Mouse (Mus musculus): ENCODE results near the gene Lct. TPM values are rescaled to one million over a fixed set of nuclear protein-coding genes. Genes with fewer than 3 reads are reported as not detected.

Lct gene
- polyA plus RNA-seq, 1 experiment = 0.01 TPM

GRCm38 (mm10) chr1:128353092-128353491 lies 25.0 kb upstream of the Lct start:
- Histone ChIP-seq H3K4me3 (no peak overlapping the region), H3ac (ENCODE audit: control insufficient read depth, insufficient read length) (no peak overlapping the region), H3K27me3 (ENCODE audit: control insufficient read depth, insufficient read depth, insufficient read length) (no peaks in the 10 kb centered on the region), H3K79me2 (ENCODE audit: control insufficient read depth, insufficient read depth) (peaks cover 17% of the 10 kb centered on the region), H3K36me3 (ENCODE audit: control insufficient read depth, insufficient read depth) (peaks cover 13% of the 10 kb centered on the region), H3K4me2 (ENCODE audit: low read depth) (no peak overlapping the region)
- TF ChIP-seq CEBPB (IDR thresholded peaks at IDR 0.05; ENCODE audit: insufficient read depth, poor library complexity, severe bottlenecking) = no peak
- no peak for TF ChIP-seq MYOD1 (IDR thresholded peaks at IDR 0.05; ENCODE audit: control insufficient read depth in 1 of 3, insufficient read length in 2 of 3, low read depth in 2 of 3)
- TF ChIP-seq MYOG (IDR thresholded peaks at IDR 0.05; ENCODE audit: control insufficient read depth in 1 of 3, insufficient read depth in 1 of 3, insufficient read length in 2 of 3, low read depth in 2 of 3) = no peak
- TF ChIP-seq SRF (IDR thresholded peaks at IDR 0.05; ENCODE audit: control insufficient read depth, insufficient read length, low read depth) = no peak
- TF ChIP-seq REST (IDR thresholded peaks at IDR 0.05; ENCODE audit: insufficient read depth, insufficient read length) = no peak
- TF ChIP-seq E2F4 (IDR thresholded peaks at IDR 0.05; ENCODE audit: insufficient read depth) = no peak
- TF ChIP-seq TCF3 (IDR thresholded peaks at IDR 0.05; ENCODE audit: insufficient read length, low read depth) = no peak
- no peak for TF ChIP-seq MAX (IDR thresholded peaks at IDR 0.05; ENCODE audit: low read depth)
- TF ChIP-seq USF1 (IDR thresholded peaks at IDR 0.05; ENCODE audit: low read depth) = no peak
- no peak for TF ChIP-seq POLR2AphosphoS2 (IDR thresholded peaks at IDR 0.05; ENCODE audit: insufficient read length, low read depth)
- no peak for TF ChIP-seq TCF12 (IDR thresholded peaks at IDR 0.05; ENCODE audit: insufficient read depth, poor library complexity, severe bottlenecking)
- TF ChIP-seq POLR2A (IDR thresholded peaks at IDR 0.05; ENCODE audit: insufficient read length, low read depth) = no peak

DNA sequence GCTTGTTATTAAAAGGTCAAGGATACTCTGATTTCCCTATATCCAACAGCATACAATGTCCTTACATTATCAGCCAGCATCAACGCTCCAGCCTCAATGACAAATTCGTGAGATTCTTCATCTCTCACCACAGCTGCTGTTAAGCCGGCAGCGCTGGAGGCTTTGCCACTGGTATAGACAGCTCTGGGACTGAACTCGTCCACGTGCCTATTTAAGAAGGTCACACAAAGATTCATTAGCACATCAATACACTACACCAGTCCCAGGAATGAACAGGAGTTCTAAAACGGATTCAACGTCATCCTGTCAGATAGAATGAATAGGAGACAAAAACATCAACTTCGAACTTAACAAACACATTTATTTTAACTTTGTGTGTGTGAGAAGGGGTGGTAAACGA lies 16.1 kb upstream of the Lct start:
- Histone ChIP-seq H3K4me3 (no peak overlapping the region), H3K79me2 (ENCODE audit: control insufficient read depth, insufficient read depth) (no peaks in the 10 kb centered on the region), H3ac (ENCODE audit: control insufficient read depth, insufficient read length) (no peak overlapping the region), H3K36me3 (ENCODE audit: control insufficient read depth, insufficient read depth) (peaks cover 35% of the 10 kb centered on the region), H3K4me2 (ENCODE audit: low read depth) (no peak overlapping the region), H3K27me3 (ENCODE audit: control insufficient read depth, insufficient read depth, insufficient read length) (no peaks in the 10 kb centered on the region)
- TF ChIP-seq CEBPB (IDR thresholded peaks at IDR 0.05; ENCODE audit: insufficient read depth, poor library complexity, severe bottlenecking) (no peak), TCF12 (IDR thresholded peaks at IDR 0.05; ENCODE audit: insufficient read depth, poor library complexity, severe bottlenecking) (no peak), POLR2A (IDR thresholded peaks at IDR 0.05; ENCODE audit: insufficient read length, low read depth) (no peak), E2F4 (IDR thresholded peaks at IDR 0.05; ENCODE audit: insufficient read depth) (no peak), MYOG (IDR thresholded peaks at IDR 0.05; ENCODE audit: control insufficient read depth in 1 of 3, insufficient read depth in 1 of 3, insufficient read length in 2 of 3, low read depth in 2 of 3) (no peak)

GRCm38 (mm10) chr1:128337708-128338320 lies 9.7 kb upstream of the Lct start:
- peaks cover 35% of the 10 kb centered on the region for H3K36me3 ChIP-seq (ENCODE audit: control insufficient read depth, insufficient read depth)
- no peak overlapping the region for H3K4me3 ChIP-seq
- H3ac ChIP-seq (ENCODE audit: control insufficient read depth, insufficient read length) = no peak overlapping the region
- no peak for TF ChIP-seq CEBPB (IDR thresholded peaks at IDR 0.05; ENCODE audit: insufficient read depth, poor library complexity, severe bottlenecking)
- no peak for TF ChIP-seq MAX (IDR thresholded peaks at IDR 0.05; ENCODE audit: low read depth)
- no peak for TF ChIP-seq TCF3 (IDR thresholded peaks at IDR 0.05; ENCODE audit: insufficient read length, low read depth)
- TF ChIP-seq POLR2AphosphoS2 (IDR thresholded peaks at IDR 0.05; ENCODE audit: insufficient read length, low read depth) = no peak
- TF ChIP-seq POLR2A (IDR thresholded peaks at IDR 0.05; ENCODE audit: insufficient read length, low read depth) = no peak
- TF ChIP-seq MYOG (IDR thresholded peaks at IDR 0.05; ENCODE audit: control insufficient read depth in 1 of 3, insufficient read depth in 1 of 3, insufficient read length in 2 of 3, low read depth in 2 of 3) = no peak
- TF ChIP-seq SRF (IDR thresholded peaks at IDR 0.05; ENCODE audit: control insufficient read depth, insufficient read length, low read depth) = no peak
- TF ChIP-seq TCF12 (IDR thresholded peaks at IDR 0.05; ENCODE audit: insufficient read depth, poor library complexity, severe bottlenecking) = no peak
- TF ChIP-seq E2F4 (IDR thresholded peaks at IDR 0.05; ENCODE audit: insufficient read depth) = no peak
- TF ChIP-seq MYOD1 (IDR thresholded peaks at IDR 0.05; ENCODE audit: control insufficient read depth in 1 of 3, insufficient read length in 2 of 3, low read depth in 2 of 3) = no peak
- TF ChIP-seq REST (IDR thresholded peaks at IDR 0.05; ENCODE audit: insufficient read depth, insufficient read length) = no peak
- TF ChIP-seq USF1 (IDR thresholded peaks at IDR 0.05; ENCODE audit: low read depth) = no peak
- H3K79me2 ChIP-seq (ENCODE audit: control insufficient read depth, insufficient read depth) = no peaks in the 10 kb centered on the region
- no peaks in the 10 kb centered on the region for H3K27me3 ChIP-seq (ENCODE audit: control insufficient read depth, insufficient read depth, insufficient read length)
- H3K4me2 ChIP-seq (ENCODE audit: low read depth) = no peak overlapping the region

GRCm38 (mm10) chr1:128330313-128330712 lies 2.2 kb upstream of the Lct start:
- TF ChIP-seq MYOG (IDR thresholded peaks at IDR 0.05; ENCODE audit: control insufficient read depth in 1 of 3, insufficient read depth in 1 of 3, insufficient read length in 2 of 3, low read depth in 2 of 3) (no peak), TCF3 (IDR thresholded peaks at IDR 0.05; ENCODE audit: insufficient read length, low read depth) (no peak), POLR2AphosphoS2 (IDR thresholded peaks at IDR 0.05; ENCODE audit: insufficient read length, low read depth) (no peak), USF1 (IDR thresholded peaks at IDR 0.05; ENCODE audit: low read depth) (no peak), E2F4 (IDR thresholded peaks at IDR 0.05; ENCODE audit: insufficient read depth) (no peak), MAX (IDR thresholded peaks at IDR 0.05; ENCODE audit: low read depth) (no peak), MYOD1 (IDR thresholded peaks at IDR 0.05; ENCODE audit: control insufficient read depth in 1 of 3, insufficient read length in 2 of 3, low read depth in 2 of 3) (no peak), SRF (IDR thresholded peaks at IDR 0.05; ENCODE audit: control insufficient read depth, insufficient read length, low read depth) (no peak), REST (IDR thresholded peaks at IDR 0.05; ENCODE audit: insufficient read depth, insufficient read length) (no peak), TCF12 (IDR thresholded peaks at IDR 0.05; ENCODE audit: insufficient read depth, poor library complexity, severe bottlenecking) (no peak), CEBPB (IDR thresholded peaks at IDR 0.05; ENCODE audit: insufficient read depth, poor library complexity, severe bottlenecking) (no peak), POLR2A (IDR thresholded peaks at IDR 0.05; ENCODE audit: insufficient read length, low read depth) (no peak)
- H3K36me3 ChIP-seq (ENCODE audit: control insufficient read depth, insufficient read depth) = peaks cover 24% of the 10 kb centered on the region
- no peak overlapping the region for H3ac ChIP-seq (ENCODE audit: control insufficient read depth, insufficient read length)
- H3K4me2 ChIP-seq (ENCODE audit: low read depth) = no peak overlapping the region
- H3K27me3 ChIP-seq (ENCODE audit: control insufficient read depth, insufficient read depth, insufficient read length) = no peaks in the 10 kb centered on the region
- no peaks in the 10 kb centered on the region for H3K79me2 ChIP-seq (ENCODE audit: control insufficient read depth, insufficient read depth)
- no peak overlapping the region for H3K4me3 ChIP-seq

Data from myocyte (in vitro differentiated cells).